ENCODE assay signal across 9 mouse cellular contexts in genomic region chr2:70562981-70563671, GRCm38 (mm10). TPM values are rescaled to one million over a fixed set of nuclear protein-coding genes. Genes with fewer than 3 reads are reported as not detected.
DNase-seq lines count a peak whose midpoint lies in the region; ATAC-seq and TF ChIP-seq lines count a peak whose summit lies in the region.
"Had no signal": no experiment of that assay in that cellular context is flagged by ENCODE, and none has a peak within 500 bp of the region (broad histone marks: within the 10 kb centered on the region; RNA-seq: fewer than 3 reads in every experiment).

No protein-coding gene starts in this region.

- ATAC-seq in kidney, embryonic 14.5 days (ENCODE audit: low FRiP score, low TSS enrichment) = no peak
- peak; percentile 9 for ATAC-seq in forebrain, postnatal 0 days
- no peak for ATAC-seq in midbrain, embryonic 16.5 days
- no peak for ATAC-seq in erythroblast, adult 5-6 weeks (replicated peaks; ENCODE audit: low FRiP score, poor library complexity, severe bottlenecking)
- ATAC-seq in monocyte, adult 5-6 weeks (replicated peaks; ENCODE audit: insufficient number of reproducible peaks, low FRiP score, low TSS enrichment, poor library complexity, severe bottlenecking) = no peak

- H3K9ac ChIP-seq in kidney, embryonic 14.5 days (ENCODE audit: low read depth, low read length) = no peak overlapping the region
- peak overlapping the region; percentile 74 for H3K9ac ChIP-seq in forebrain, postnatal 0 days
- peak overlapping the region; percentile 70 for H3K9ac ChIP-seq in midbrain, embryonic 16.5 days (ENCODE audit: low read depth, low read length)

- no peaks in the 10 kb centered on the region for H3K9me3 ChIP-seq in kidney, embryonic 14.5 days (ENCODE audit: control insufficient read depth, low read length)
- no peaks in the 10 kb centered on the region for H3K9me3 ChIP-seq in forebrain, postnatal 0 days (ENCODE audit: low read length)
- H3K9me3 ChIP-seq in midbrain, embryonic 16.5 days (replicated peaks; ENCODE audit: control insufficient read depth, low read length, poor library complexity, severe bottlenecking) = no peaks in the 10 kb centered on the region

- H3K4me1 ChIP-seq in kidney, embryonic 14.5 days (ENCODE audit: control insufficient read depth, insufficient read depth, low read length) = peaks cover 44% of the 10 kb centered on the region
- H3K4me1 ChIP-seq in forebrain, postnatal 0 days (ENCODE audit: insufficient read depth) = no peaks in the 10 kb centered on the region
- H3K4me1 ChIP-seq in midbrain, embryonic 16.5 days (ENCODE audit: control insufficient read depth, insufficient read depth, low read length) = peaks cover 8% of the 10 kb centered on the region; the same call in 1 of the 2 replicates

- no peak overlapping the region for H3K27ac ChIP-seq in kidney, embryonic 14.5 days (ENCODE audit: low read depth, low read length)
- H3K27ac ChIP-seq in forebrain, postnatal 0 days (ENCODE audit: low read depth, low read length) = peak overlapping the region; percentile 93
- H3K27ac ChIP-seq in midbrain, embryonic 16.5 days (ENCODE audit: low read length) = peak overlapping the region; percentile 92

- H3K4me2 ChIP-seq in kidney, embryonic 14.5 days (replicated peaks; ENCODE audit: low read depth, low read length) = peak overlapping the region; percentile 46
- peak overlapping the region; percentile 60 for H3K4me2 ChIP-seq in forebrain, postnatal 0 days (ENCODE audit: low read depth)
- peak overlapping the region; percentile 58 for H3K4me2 ChIP-seq in midbrain, embryonic 16.5 days (ENCODE audit: low read length)

- TF ChIP-seq POLR2A in brain, embryonic 14.5 days (IDR thresholded peaks at IDR 0.05; ENCODE audit: borderline replicate concordance, extremely low read depth, insufficient read depth, insufficient read length, poor library complexity, severe bottlenecking) = no peak

- peaks cover 89% of the 10 kb centered on the region for H3K27me3 ChIP-seq in kidney, embryonic 14.5 days (ENCODE audit: control insufficient read depth, insufficient read depth, low read length)
- H3K27me3 ChIP-seq in forebrain, postnatal 0 days (ENCODE audit: insufficient read depth, low read length) = peaks cover 30% of the 10 kb centered on the region
- peaks cover 10% of the 10 kb centered on the region; the same call in 1 of the 2 replicates for H3K27me3 ChIP-seq in midbrain, embryonic 16.5 days (ENCODE audit: control insufficient read depth, insufficient read depth, low read depth, low read length)
- H3K27me3 ChIP-seq: Patski had no signal

- WGBS in kidney, embryonic 14.5 days = under 1% methylated on average over 38 of the region's 40 CpGs
- under 1% methylated on average over 40 of the region's 40 CpGs for WGBS in forebrain, postnatal 0 days
- WGBS in midbrain, embryonic 16.5 days = under 1% methylated on average over 36 of the region's 40 CpGs

- peak overlapping the region; percentile 36 for H3K4me3 ChIP-seq in kidney, embryonic 14.5 days (ENCODE audit: low read length)
- H3K4me3 ChIP-seq in forebrain, postnatal 0 days (ENCODE audit: low read depth, low read length) = peak overlapping the region; percentile 54
- peak overlapping the region; percentile 49 for H3K4me3 ChIP-seq in midbrain, embryonic 16.5 days (ENCODE audit: low read depth, low read length)

- no peak for TF ChIP-seq CTCF in brain, embryonic 14.5 days (IDR thresholded peaks at IDR 0.05; ENCODE audit: borderline replicate concordance, extremely low read depth, insufficient read depth, insufficient read length)
- no peak for TF ChIP-seq CTCF in forebrain, postnatal 0 days (IDR thresholded peaks at IDR 0.05; ENCODE audit: low read depth)

- H3K36me3 ChIP-seq in kidney, embryonic 14.5 days (ENCODE audit: control insufficient read depth, insufficient read depth, low read length) = no peaks in the 10 kb centered on the region
- H3K36me3 ChIP-seq in forebrain, postnatal 0 days (ENCODE audit: insufficient read depth) = no peaks in the 10 kb centered on the region
- no peaks in the 10 kb centered on the region for H3K36me3 ChIP-seq in midbrain, embryonic 16.5 days (ENCODE audit: control insufficient read depth, insufficient read depth, low read length)

- DNase-seq in kidney, postnatal 14 days = no peak
- DNase-seq in brain, embryonic 14.5 days (ENCODE audit: low read depth) = peak; percentile 56
- peak; percentile 56 for DNase-seq in forebrain, postnatal 0 days
- DNase-seq in cerebellum, postnatal 4 days (ENCODE audit: low spot score in 2 of 2) = no peak

RNA-seq across cellular contexts. Expression of gene Gad1, which starts 10.3 kb away (rescaled TPM):
- 0.18 TPM in 1 of 2 replicates, not detected in the other for polyA plus RNA-seq in kidney, embryonic 14.5 days (2014; fragmentation: Nextera tagmentation; extraction: Ambion mirVana)
- polyA plus RNA-seq in brain, embryonic 14.5 days (2012; rRNA removed) = 140 and 158 TPM in 2 replicates
- 94.7 and 135 TPM in 2 replicates for total RNA-seq in forebrain, postnatal 0 days (2014; rRNA removed)
- 89.5 and 122 TPM in 2 replicates for polyA plus RNA-seq in forebrain, postnatal 0 days (2015; fragmentation: Nextera tagmentation; extraction: Ambion mirVana)
- polyA plus RNA-seq in midbrain, embryonic 16.5 days (2015; fragmentation: Nextera tagmentation; extraction: Ambion mirVana) = 130 and 149 TPM in 2 replicates
- total RNA-seq in erythroblast, adult 5-6 weeks (2015; ENCODE audit: low replicate concordance) = not detected in 2 replicates
- total RNA-seq in erythroblast, adult 5-6 weeks (2017; ENCODE audit: low replicate concordance) = not detected in 2 replicates
- total RNA-seq in monocyte, adult 5-6 weeks (2017) = 0.38 to 1.6 TPM in 2 of 3 replicates, not detected in the other

RNA-seq across cellular contexts. Expression of gene Erich2, which starts 54.5 kb away (rescaled TPM):
- polyA plus RNA-seq in kidney, embryonic 14.5 days (2014; fragmentation: Nextera tagmentation; extraction: Ambion mirVana) = 2.2 and 3.4 TPM in 2 replicates
- polyA plus RNA-seq in brain, embryonic 14.5 days (2012; rRNA removed) = 2.3 and 2.6 TPM in 2 replicates
- 0.81 and 1.4 TPM in 2 replicates for total RNA-seq in forebrain, postnatal 0 days (2014; rRNA removed)
- polyA plus RNA-seq in forebrain, postnatal 0 days (2015; fragmentation: Nextera tagmentation; extraction: Ambion mirVana) = 1.8 and 3.8 TPM in 2 replicates
- 2.9 TPM in 2 replicates for polyA plus RNA-seq in midbrain, embryonic 16.5 days (2015; fragmentation: Nextera tagmentation; extraction: Ambion mirVana)
- total RNA-seq in erythroblast, adult 5-6 weeks (2015; ENCODE audit: low replicate concordance) = not detected in 2 replicates
- total RNA-seq in erythroblast, adult 5-6 weeks (2017; ENCODE audit: low replicate concordance) = 0.60 TPM in 1 of 2 replicates, not detected in the other
- not detected in 3 replicates for total RNA-seq in monocyte, adult 5-6 weeks (2017)

Comparison
In these comparisons a context has a peak if more than half of its experiments do, and no peak if none do; other contexts are left out.
1. DNase-seq: peak in brain, embryonic 14.5 days (single experiment) and forebrain, postnatal 0 days (single experiment); none in kidney, postnatal 14 days (single experiment) and cerebellum, postnatal 4 days (0 of 2).
2. RNA of gene Gad1, which starts 10.3 kb away (polyA plus RNA-seq): 130 to 149 TPM in midbrain, embryonic 16.5 days, 140 to 158 TPM in brain, embryonic 14.5 days and 89.5 to 122 TPM in forebrain, postnatal 0 days; 0.18 TPM in kidney, embryonic 14.5 days; every median in the first group is over 10 times any median in the second.
3. Peak in every context shown above with its lines, with median percentiles within 50 percentile points of each other: H3K4me2 ChIP-seq and H3K4me3 ChIP-seq.